Mouse (Mus musculus): ENCODE measurements around the gene Chrm3. TPM values are rescaled to one million over a fixed set of nuclear protein-coding genes. Genes with fewer than 3 reads are reported as not detected.

The Chrm3 gene
- total RNA-seq, 2 experiments from 2014 or later, result 42.4 to 49.2 TPM

Small RNA genes lying within 50 kb of the gene (microRNA-seq; reads per million reads assigned to microRNA genes)
- gene Gm24187, result 0.20 to 0.22 reads per million in 2 experiments
